Mouse (Mus musculus) liver, embryonic 13.5 days (tissue): Measurements from ENCODE around the gene Krt14. TPM values are rescaled to one million over a fixed set of nuclear protein-coding genes. Genes with fewer than 3 reads are reported as not detected.

Experiments
- ATAC-seq: fragments of 200-750 bp; cut with Nextera tagmentation; 2 replicates; pipeline ENCODE4 v1.8.0; 2017; ENCODE audit warnings: low read depth, mild to moderate bottlenecking, moderate number of reproducible peaks, moderate library complexity
- DNase-seq: peaks from one replicate; pipeline ENCODE4 v3.0.0; 2022
- H3K27ac ChIP-seq: fragments of 300-500 bp; sonication (generic); 2 replicates; pipeline ENCODE4 v1.5.1; 2015; ENCODE audit warnings: moderate library complexity, mild to moderate bottlenecking, inconsistent platforms
- H3K27me3 ChIP-seq: fragments of 300-500 bp; sonication (generic); 2 replicates; pipeline ENCODE4 v1.6.1; 2015; ENCODE audit warnings: mild to moderate bottlenecking, inconsistent platforms
- H3K36me3 ChIP-seq: fragments of 300-500 bp; sonication (generic); 2 replicates; pipeline ENCODE4 v1.6.1; 2015; ENCODE audit warnings: mild to moderate bottlenecking, inconsistent platforms
- H3K4me1 ChIP-seq: fragments of 300-500 bp; sonication (generic); replicated peaks from 2 replicates; pipeline ENCODE4 v1.6.1; 2015; ENCODE audit warnings: inconsistent platforms
- H3K4me2 ChIP-seq: fragments of 300-500 bp; sonication (generic); 2 replicates; pipeline ENCODE4 v1.6.1; 2015; ENCODE audit warnings: inconsistent platforms, mild to moderate bottlenecking, moderate library complexity
- H3K4me3 ChIP-seq: fragments of 300-500 bp; sonication (generic); replicated peaks from 2 replicates; pipeline ENCODE4 v1.5.1; 2015; ENCODE audit warnings: mild to moderate bottlenecking, inconsistent platforms
- H3K9ac ChIP-seq: fragments of 300-500 bp; sonication (generic); 2 replicates; pipeline ENCODE4 v1.6.1; 2015; ENCODE audit warnings: mild to moderate bottlenecking, inconsistent platforms
- H3K9me3 ChIP-seq: fragments of 300-500 bp; sonication (generic); replicated peaks from 2 replicates; pipeline ENCODE4 v1.6.1; 2016; ENCODE audit warnings: inconsistent platforms
- WGBS: fragments of 180-500 bp; shearing (Covaris S2); methylation state at CpG from one replicate; pipeline ENCODE4 v1.1.7; 2015; ENCODE audit not compliant: insufficient replicate concordance; 5-methylcytosine and 5-hydroxymethylcytosine counted together
- polyA plus RNA-seq: library from polyadenylated mRNA; unstranded; fragments of >200 nt; fragmentation: Nextera tagmentation; extraction: Ambion mirVana; gene quantifications from 2 replicates; pipeline ENCODE4 v1.2.1, GENCODE M21; 2015

The Krt14 gene
- polyA plus RNA-seq, 1 experiment from 2014 or later = 0.90 TPM

DNA sequence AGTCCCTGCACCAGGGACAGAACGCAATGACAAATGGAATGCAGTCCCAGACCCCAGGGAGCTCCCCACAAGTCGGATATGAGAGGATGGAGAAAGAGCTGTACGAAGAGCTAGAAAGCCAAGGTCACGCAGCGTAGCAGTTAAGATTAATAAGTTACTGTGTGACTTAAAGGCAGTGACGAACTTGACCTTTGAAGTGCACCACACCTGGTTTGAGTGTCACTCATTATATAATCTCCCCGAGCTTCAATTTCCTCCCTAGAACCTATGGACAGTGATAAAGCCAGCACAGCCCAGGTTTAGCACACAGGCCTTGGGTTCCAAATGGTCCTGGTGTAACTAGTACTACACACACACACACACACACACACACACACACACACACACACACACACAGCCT, 43.0 kb downstream of the Krt14 start:
- H3K4me2 ChIP-seq = no peak overlapping the region
- DNase-seq (no peak), ATAC-seq (no peak)
- H3K9ac ChIP-seq = no peak overlapping the region
- H3K4me1 ChIP-seq = peaks cover 3% of the 10 kb centered on the region; the same call in 1 of the 2 replicates
- no peaks in the 10 kb centered on the region for H3K36me3 ChIP-seq
- no peak overlapping the region for H3K4me3 ChIP-seq
- H3K27ac ChIP-seq = no peak overlapping the region
- no peaks in the 10 kb centered on the region for H3K27me3 ChIP-seq
- H3K9me3 ChIP-seq = no peaks in the 10 kb centered on the region
- WGBS = 41% methylated on average over 7 of the region's 7 CpGs

DNA sequence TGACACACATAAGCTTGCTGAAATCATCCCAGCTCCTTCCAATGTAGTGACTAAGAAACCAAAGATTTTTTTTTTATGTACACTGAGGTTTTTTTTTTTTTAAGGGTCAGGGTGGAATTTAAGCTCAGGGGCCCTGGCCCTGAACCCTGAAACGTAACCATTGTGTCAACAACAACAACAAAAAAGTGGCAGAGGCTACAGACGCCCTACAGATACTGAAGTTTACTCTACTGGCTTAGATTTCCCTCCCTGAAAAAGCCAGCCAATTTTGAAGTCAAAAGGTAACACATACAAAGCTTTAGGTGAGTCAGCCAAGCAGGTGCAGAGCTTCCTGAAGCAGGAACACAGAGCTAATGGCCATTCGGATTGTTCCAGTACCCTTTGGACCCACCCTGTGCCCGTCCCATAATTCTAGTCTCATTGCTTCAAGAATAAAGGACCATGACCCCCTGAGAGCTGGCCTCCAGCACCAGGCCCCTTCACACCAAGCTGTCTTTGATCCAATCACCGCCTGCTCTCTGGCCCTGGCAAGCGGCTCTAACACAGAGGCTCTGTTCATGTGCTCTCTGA, 49.4 kb downstream of the Krt14 start:
- Histone ChIP-seq H3K4me1 (no peaks in the 10 kb centered on the region), H3K27ac (no peak overlapping the region), H3K9ac (no peak overlapping the region), H3K36me3 (no peaks in the 10 kb centered on the region), H3K9me3 (no peaks in the 10 kb centered on the region), H3K4me2 (no peak overlapping the region), H3K4me3 (no peak overlapping the region), H3K27me3 (no peaks in the 10 kb centered on the region)
- ATAC-seq (no peak), DNase-seq (no peak)
- WGBS = 48% methylated on average over 6 of the region's 6 CpGs

DNA sequence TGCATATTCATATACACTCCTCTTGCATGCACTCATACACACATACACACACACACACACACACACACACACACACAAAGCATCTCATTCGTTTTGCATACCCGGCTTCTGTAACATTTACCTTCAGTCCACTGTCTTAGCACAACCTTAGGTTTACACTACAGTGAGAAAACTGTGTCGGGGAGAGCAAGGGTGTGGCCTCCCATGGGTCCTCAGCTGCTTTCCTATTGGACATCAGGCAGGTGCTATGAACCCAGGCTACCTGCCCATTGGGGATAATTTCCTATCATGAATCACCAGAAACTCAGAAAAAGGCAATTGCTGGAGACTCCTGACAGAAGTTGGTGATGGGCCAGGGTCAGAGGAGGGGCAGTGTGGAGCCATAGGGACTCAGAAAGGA, 50.0 kb downstream of the Krt14 start:
- Histone ChIP-seq H3K9ac (no peak overlapping the region), H3K4me3 (no peak overlapping the region), H3K4me1 (no peaks in the 10 kb centered on the region), H3K9me3 (no peaks in the 10 kb centered on the region), H3K27me3 (no peaks in the 10 kb centered on the region), H3K27ac (no peak overlapping the region), H3K36me3 (no peaks in the 10 kb centered on the region), H3K4me2 (no peak overlapping the region)
- DNase-seq (no peak), ATAC-seq (no peak)
- WGBS = 52% methylated on average over 3 of the region's 3 CpGs

DNA sequence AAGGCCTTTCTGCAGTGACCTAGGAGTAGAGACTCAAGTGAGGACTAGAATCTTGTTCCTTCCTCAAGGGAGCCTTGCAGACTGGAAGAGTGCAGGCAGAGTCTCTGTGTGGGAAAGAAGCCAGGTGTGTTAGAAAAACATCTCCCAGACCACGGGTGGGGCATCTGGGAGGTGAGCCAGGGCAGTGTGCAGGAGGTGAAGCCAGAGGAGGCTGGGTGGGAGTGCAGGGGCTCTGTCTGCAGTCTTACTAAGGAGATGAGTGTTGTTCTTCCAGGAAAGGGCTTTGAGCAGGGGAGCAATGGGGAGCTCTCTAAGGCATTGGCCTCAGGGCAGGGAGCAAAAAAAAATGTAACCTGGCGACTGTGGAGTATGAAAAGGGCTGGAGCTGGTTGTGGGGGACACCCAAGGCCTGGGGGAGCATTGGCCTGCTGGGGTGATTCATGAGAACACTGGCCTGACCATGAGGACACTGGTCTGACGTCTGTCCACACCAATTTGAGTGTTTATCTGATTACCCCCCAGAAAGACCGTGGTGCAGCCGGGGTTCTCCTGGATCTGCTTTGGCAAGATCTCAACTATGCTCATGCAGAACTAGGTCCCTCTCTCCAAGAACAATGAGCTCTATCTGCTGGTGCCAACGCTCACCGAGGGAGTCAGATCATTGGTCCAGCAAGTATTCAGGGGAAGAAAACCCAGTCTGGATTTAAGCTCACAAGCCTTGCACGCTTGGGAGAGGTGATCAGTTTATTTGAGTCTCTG, 51.7 kb downstream of the Krt14 start:
- H3K4me3 ChIP-seq = no peak overlapping the region
- H3K9ac ChIP-seq = no peak overlapping the region
- WGBS = 48% methylated on average over 8 of the region's 8 CpGs
- DNase-seq = no peak
- no peaks in the 10 kb centered on the region for H3K4me1 ChIP-seq
- H3K27ac ChIP-seq = no peak overlapping the region
- H3K36me3 ChIP-seq = no peaks in the 10 kb centered on the region
- no peaks in the 10 kb centered on the region for H3K9me3 ChIP-seq
- H3K4me2 ChIP-seq = no peak overlapping the region
- H3K27me3 ChIP-seq = no peaks in the 10 kb centered on the region
- no peak for ATAC-seq

Other genes starting within 250 kb of the Krt14 start
- gene Krtap29-1, start 228.5 kb downstream of the Krt14 start, polyA plus RNA-seq = not detected in 2 replicates
- gene Krtap16-1, start 221.0 kb downstream of the Krt14 start, polyA plus RNA-seq = not detected in 2 replicates
- gene Krtap17-1, start 213.6 kb downstream of the Krt14 start, polyA plus RNA-seq = not detected in 2 replicates
- gene Krt33a, start 191.3 kb downstream of the Krt14 start, polyA plus RNA-seq = not detected in 2 replicates
- gene Krt33b, start 177.7 kb downstream of the Krt14 start, polyA plus RNA-seq = not detected in 2 replicates
- gene Krt34, start 166.0 kb downstream of the Krt14 start, polyA plus RNA-seq = not detected in 2 replicates
- gene Krt31, start 157.0 kb downstream of the Krt14 start, polyA plus RNA-seq = not detected in 2 replicates
- not detected in 2 replicates for gene Krt32, start 119.3 kb downstream of the Krt14 start, polyA plus RNA-seq
- not detected in 2 replicates for gene Krt35, start 111.3 kb downstream of the Krt14 start, polyA plus RNA-seq
- gene Krt36, start 101.9 kb downstream of the Krt14 start, polyA plus RNA-seq = not detected in 2 replicates
- gene Krt13, start 86.0 kb downstream of the Krt14 start, polyA plus RNA-seq = 0.10 and 0.20 TPM in 2 replicates
- 1.5 and 2.1 TPM in 2 replicates for gene Krt15, start 71.6 kb downstream of the Krt14 start, polyA plus RNA-seq
- 2.6 and 4.3 TPM in 2 replicates for gene Krt19, start 58.9 kb downstream of the Krt14 start, polyA plus RNA-seq
- gene Krt9, start 14.3 kb downstream of the Krt14 start, polyA plus RNA-seq = not detected in 2 replicates
- not detected in 2 replicates for gene Krt16, start 41.4 kb upstream of the Krt14 start, polyA plus RNA-seq
- 0.41 and 0.62 TPM in 2 replicates for gene Krt17, start 53.5 kb upstream of the Krt14 start, polyA plus RNA-seq
- gene Krt42, start 62.3 kb upstream of the Krt14 start, polyA plus RNA-seq = not detected in 2 replicates
- gene Eif1, start 112.3 kb upstream of the Krt14 start, polyA plus RNA-seq = 1,883 and 1,943 TPM in 2 replicates
- not detected in 2 replicates for gene Gast, start 126.9 kb upstream of the Krt14 start, polyA plus RNA-seq
- gene Hap1, start 148.6 kb upstream of the Krt14 start, polyA plus RNA-seq = 0.37 and 0.50 TPM in 2 replicates
- gene Jup, start 190.2 kb upstream of the Krt14 start, polyA plus RNA-seq = 13.2 and 15.5 TPM in 2 replicates
- 5.8 and 6.0 TPM in 2 replicates for gene P3h4, start 207.3 kb upstream of the Krt14 start, polyA plus RNA-seq
- gene Fkbp10, start 208.1 kb upstream of the Krt14 start, polyA plus RNA-seq = 11.8 and 13.1 TPM in 2 replicates
- 25.1 and 27.6 TPM in 2 replicates for gene Nt5c3b, start 234.3 kb upstream of the Krt14 start, polyA plus RNA-seq
- gene Klhl10, start 234.4 kb upstream of the Krt14 start, polyA plus RNA-seq = 0.08 and 0.24 TPM in 2 replicates